In genomic region chr4:129507434-129508236, GRCm38 (mm10) we compare ENCODE assay signal across 1 mouse cellular context.
TF ChIP-seq lines count a peak whose summit lies in the region.

No protein-coding gene starts in this region.

TF ChIP-seq in CH12.LX, 34 proteins besides CTCF, POLR2A, EP300 and RAD21 (continued from another document):
- peak; percentile 68; the same call in 1 of the 2 replicates for TF ChIP-seq MAZ (IDR thresholded peaks at IDR 0.05; ENCODE audit: low read depth, low read length)
- no peak for TF ChIP-seq KAT2A (IDR thresholded peaks at IDR 0.05; ENCODE audit: insufficient replicate concordance, low read length)
- 0 out of 2 replicates have a peak, but pooled peaks have one; percentile 29 for TF ChIP-seq TCF12 (IDR thresholded peaks at IDR 0.05; ENCODE audit: low read depth, low read length)
- no peak for TF ChIP-seq MAFK (IDR thresholded peaks at IDR 0.05; ENCODE audit: insufficient replicate concordance, low read length)
- no peak for TF ChIP-seq ELF1 (IDR thresholded peaks at IDR 0.05; ENCODE audit: low read depth, low read length)
- peak; percentile 22; the same call in 1 of the 2 replicates for TF ChIP-seq MEF2A (IDR thresholded peaks at IDR 0.05; ENCODE audit: borderline replicate concordance, low read depth, low read length)
- TF ChIP-seq MXI1 (IDR thresholded peaks at IDR 0.05; ENCODE audit: low read depth, low read length) = peak; percentile 64; the same call in 1 of the 2 replicates
- peak; percentile 59; the same call in 1 of the 2 replicates for TF ChIP-seq SIN3A (IDR thresholded peaks at IDR 0.05; ENCODE audit: low read length)
- no peak for TF ChIP-seq GABPA (IDR thresholded peaks at IDR 0.05; ENCODE audit: insufficient replicate concordance, low read depth, low read length)
- no peak for TF ChIP-seq TBP (conservative IDR thresholded peaks at IDR 0.05; ENCODE audit: low read depth, low read length)
- 0 out of 2 replicates have a peak, but pooled peaks have one; percentile 25 for TF ChIP-seq ETS1 (conservative IDR thresholded peaks at IDR 0.05; ENCODE audit: low read depth, low read length)
- no peak for TF ChIP-seq UBTF (IDR thresholded peaks at IDR 0.05; ENCODE audit: low read depth, low read length)
- TF ChIP-seq E2F4 (IDR thresholded peaks at IDR 0.05; ENCODE audit: insufficient replicate concordance, low read depth, low read length) = no peak
- TF ChIP-seq ZNF384 (IDR thresholded peaks at IDR 0.05; ENCODE audit: low read depth, low read length) = peak; percentile 75
- TF ChIP-seq IRF4 (IDR thresholded peaks at IDR 0.05; ENCODE audit: low read depth, low read length) = peak; percentile 63; the same call in 1 of the 2 replicates
- no peak for TF ChIP-seq MYC (IDR thresholded peaks at IDR 0.05; ENCODE audit: low read depth, low read length)
